Mouse (Mus musculus): ENCODE results near the gene Ammecr1. TPM values are rescaled to one million over a fixed set of nuclear protein-coding genes. Genes with fewer than 3 reads are reported as not detected.

The Ammecr1 gene
- polyA plus RNA-seq, 1 experiment from 2014 or later, result 14.6 TPM

DNA sequence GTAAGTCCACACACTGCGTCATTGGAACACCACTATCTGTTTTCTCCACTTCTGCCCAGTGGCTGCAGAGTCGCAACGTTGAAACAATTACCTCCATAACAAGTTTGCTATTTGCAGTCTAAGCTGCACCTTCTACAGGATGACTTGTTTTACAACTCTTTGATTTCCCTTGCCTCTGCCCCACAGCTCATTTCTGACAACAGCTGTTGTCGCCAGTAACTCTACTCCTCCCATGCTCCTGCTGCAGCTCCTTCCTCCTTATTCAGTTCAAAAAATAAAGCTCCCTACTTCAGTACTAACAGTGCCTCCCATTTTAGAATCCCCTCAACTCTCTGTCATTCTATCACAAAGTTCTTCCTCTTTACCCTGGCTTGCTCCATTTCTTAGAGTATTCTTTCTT lies 12.7 kb upstream of the Ammecr1 start:
- WGBS, result 43% methylated on average over 4 of the region's 4 CpGs

DNA sequence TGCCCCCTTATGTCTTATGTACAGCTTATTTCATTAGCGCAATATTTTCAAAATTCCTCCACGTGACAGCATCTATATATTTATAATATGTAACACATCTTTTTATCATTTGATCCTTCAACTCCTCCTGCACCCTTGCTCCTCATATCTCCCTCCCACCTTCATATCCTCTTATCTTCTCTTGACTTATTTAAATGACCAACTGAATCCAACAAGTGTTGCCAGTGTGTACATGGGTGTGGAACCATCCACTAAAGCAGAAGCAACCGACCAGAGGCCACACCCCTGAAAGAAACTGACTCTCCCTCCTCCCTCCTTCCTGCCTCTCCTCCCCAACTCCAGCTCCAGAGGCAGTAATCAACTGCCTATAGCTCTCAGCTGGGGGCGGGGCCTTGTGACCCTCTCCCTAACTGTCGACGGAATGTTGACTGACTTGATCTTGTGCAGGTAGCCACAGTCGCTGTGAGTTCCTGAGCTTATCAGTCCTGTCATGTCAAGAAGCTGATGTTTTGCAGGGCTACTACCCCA lies 6.0 kb upstream of the Ammecr1 start:
- 42% methylated on average over 7 of the region's 7 CpGs for WGBS
- H3K4me3 ChIP-seq, result no peak overlapping the region
- H3K9ac ChIP-seq, result no peak overlapping the region
- H3K36me3 ChIP-seq, result no peaks in the 10 kb centered on the region
- no peak overlapping the region for H3K27ac ChIP-seq
- H3K27me3 ChIP-seq, result peaks cover 23% of the 10 kb centered on the region; the same call in 1 of the 2 replicates
- no peak for ATAC-seq (ENCODE audit: low FRiP score, low read depth)
- H3K9me3 ChIP-seq, result no peaks in the 10 kb centered on the region
- H3K4me1 ChIP-seq, result no peaks in the 10 kb centered on the region
- no peak overlapping the region for H3K4me2 ChIP-seq (replicated peaks)

More for the DNA sequence above, 12.7 kb upstream of the Ammecr1 start:
- Histone ChIP-seq H3K36me3 (no peaks in the 10 kb centered on the region), H3K4me1 (no peaks in the 10 kb centered on the region), H3K27ac (no peak overlapping the region), H3K9ac (no peak overlapping the region), H3K4me2 (replicated peaks) (no peak overlapping the region), H3K4me3 (no peak overlapping the region), H3K9me3 (no peaks in the 10 kb centered on the region), H3K27me3 (peaks cover 26% of the 10 kb centered on the region)
- no peak for ATAC-seq (ENCODE audit: low FRiP score, low read depth)

DNA sequence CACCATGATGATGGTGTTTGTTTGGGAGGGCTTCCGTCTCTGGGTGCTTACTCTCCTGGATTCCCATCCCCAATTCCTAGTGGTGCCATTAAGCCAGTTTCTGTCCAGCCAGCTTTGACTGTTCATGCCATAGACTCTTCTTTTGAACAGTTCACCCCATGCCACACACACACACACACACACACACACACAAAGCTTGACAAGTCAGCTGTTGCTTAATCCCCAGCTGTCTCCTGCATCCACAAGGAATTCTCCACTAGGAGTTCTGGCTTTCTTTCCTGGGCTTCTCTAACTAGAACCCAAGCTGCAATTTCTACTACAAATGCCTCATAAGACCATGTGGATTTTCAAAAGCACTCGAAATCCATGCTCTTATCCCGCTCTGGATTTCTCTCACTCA lies 5.2 kb upstream of the Ammecr1 start:
- WGBS, result 86% methylated on average over 3 of the region's 3 CpGs
- H3K27ac ChIP-seq, result no peak overlapping the region
- no peak for ATAC-seq (ENCODE audit: low FRiP score, low read depth)
- H3K9ac ChIP-seq, result no peak overlapping the region
- H3K9me3 ChIP-seq, result no peaks in the 10 kb centered on the region
- no peaks in the 10 kb centered on the region for H3K36me3 ChIP-seq
- H3K4me1 ChIP-seq, result no peaks in the 10 kb centered on the region
- H3K4me3 ChIP-seq, result no peak overlapping the region
- H3K27me3 ChIP-seq, result peaks cover 27% of the 10 kb centered on the region; the same call in 1 of the 2 replicates
- no peak overlapping the region for H3K4me2 ChIP-seq (replicated peaks)

- H3K4me3 ChIP-seq, result peak overlapping the region; percentile 69
- peaks cover 48% of the 10 kb centered on the region for H3K27me3 ChIP-seq
- peak overlapping the region; percentile 81 for H3K9ac ChIP-seq
- H3K4me2 ChIP-seq (replicated peaks), result peak overlapping the region; percentile 52
- WGBS, result 41% methylated on average over 6 of the region's 7 CpGs
- no peaks in the 10 kb centered on the region for H3K36me3 ChIP-seq
- H3K4me1 ChIP-seq, result peaks cover 12% of the 10 kb centered on the region; the same call in 1 of the 2 replicates
- ATAC-seq (ENCODE audit: low FRiP score, low read depth), result no peak
- H3K9me3 ChIP-seq, result no peaks in the 10 kb centered on the region
- no peak overlapping the region for H3K27ac ChIP-seq
Measured at GRCm38 (mm10) chrX:142967067-142967466, 539 bp upstream of the Ammecr1 start.

GRCm38 (mm10) chrX:142965236-142966007 lies 1.1 kb downstream of the Ammecr1 start:
- 20% methylated on average over 23 of the region's 23 CpGs for WGBS
- no peak overlapping the region for H3K27ac ChIP-seq
- 0 out of 2 replicates have a peak, but pooled peaks have one; percentile 31 for ATAC-seq (ENCODE audit: low FRiP score, low read depth)

GRCm38 (mm10) chrX:142960434-142960833 lies 6.1 kb downstream of the Ammecr1 start:
- Histone ChIP-seq H3K4me3 (no peak overlapping the region), H3K4me1 (peaks cover 16% of the 10 kb centered on the region; the same call in 1 of the 2 replicates), H3K27ac (no peak overlapping the region), H3K9me3 (no peaks in the 10 kb centered on the region), H3K9ac (no peak overlapping the region), H3K27me3 (peaks cover 25% of the 10 kb centered on the region; the same call in 1 of the 2 replicates), H3K36me3 (no peaks in the 10 kb centered on the region), H3K4me2 (replicated peaks) (no peak overlapping the region)
- ATAC-seq (ENCODE audit: low FRiP score, low read depth), result no peak
- WGBS, result 81% methylated on average over 2 of the region's 2 CpGs

More at GRCm38 (mm10) chrX:142965236-142966007, 1.1 kb downstream of the Ammecr1 start:
- peaks cover 12% of the 10 kb centered on the region; the same call in 1 of the 2 replicates for H3K4me1 ChIP-seq
- peak overlapping the region; percentile 69 for H3K4me3 ChIP-seq
- peak overlapping the region; percentile 81 for H3K9ac ChIP-seq
- H3K27me3 ChIP-seq, result peaks cover 45% of the 10 kb centered on the region
- H3K9me3 ChIP-seq, result no peaks in the 10 kb centered on the region
- H3K36me3 ChIP-seq, result no peaks in the 10 kb centered on the region
- H3K4me2 ChIP-seq (replicated peaks), result peak overlapping the region; percentile 65

DNA sequence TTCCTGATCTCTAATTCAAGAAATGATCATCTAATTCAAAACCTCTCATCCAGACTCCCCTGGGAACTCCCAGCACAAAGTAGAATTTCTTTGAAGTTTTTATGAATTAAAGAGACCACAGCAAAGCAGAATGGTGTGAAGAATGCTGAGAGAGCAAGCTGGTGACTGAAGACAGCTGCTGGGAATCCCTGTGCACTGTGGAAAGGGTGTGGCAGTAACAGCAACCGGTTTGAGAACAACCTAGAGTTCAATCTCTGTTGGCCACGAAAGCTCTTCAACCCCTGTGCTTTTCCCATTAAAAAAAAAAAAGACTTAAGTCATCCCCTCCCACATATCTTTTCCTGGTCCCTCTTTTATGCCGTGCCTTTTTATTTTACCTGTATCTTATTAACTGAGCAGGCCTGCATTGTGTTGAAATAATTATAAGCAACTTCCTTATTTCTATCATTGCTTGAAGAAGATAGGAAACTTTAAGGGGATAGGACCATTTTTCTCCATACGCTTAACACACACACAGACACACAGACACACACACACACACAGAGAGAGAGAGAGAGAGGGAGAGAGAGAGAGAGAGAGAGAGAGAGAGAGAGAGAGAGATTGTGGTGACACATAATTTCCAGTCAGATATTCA lies 6.7 kb downstream of the Ammecr1 start:
- Histone ChIP-seq H3K4me3 (no peak overlapping the region), H3K4me1 (peaks cover 16% of the 10 kb centered on the region; the same call in 1 of the 2 replicates), H3K36me3 (no peaks in the 10 kb centered on the region), H3K27ac (no peak overlapping the region), H3K9ac (no peak overlapping the region), H3K9me3 (no peaks in the 10 kb centered on the region), H3K27me3 (peaks cover 21% of the 10 kb centered on the region; the same call in 1 of the 2 replicates), H3K4me2 (replicated peaks) (no peak overlapping the region)
- WGBS, result 72% methylated on average over 4 of the region's 4 CpGs
- ATAC-seq (ENCODE audit: low FRiP score, low read depth), result no peak

DNA sequence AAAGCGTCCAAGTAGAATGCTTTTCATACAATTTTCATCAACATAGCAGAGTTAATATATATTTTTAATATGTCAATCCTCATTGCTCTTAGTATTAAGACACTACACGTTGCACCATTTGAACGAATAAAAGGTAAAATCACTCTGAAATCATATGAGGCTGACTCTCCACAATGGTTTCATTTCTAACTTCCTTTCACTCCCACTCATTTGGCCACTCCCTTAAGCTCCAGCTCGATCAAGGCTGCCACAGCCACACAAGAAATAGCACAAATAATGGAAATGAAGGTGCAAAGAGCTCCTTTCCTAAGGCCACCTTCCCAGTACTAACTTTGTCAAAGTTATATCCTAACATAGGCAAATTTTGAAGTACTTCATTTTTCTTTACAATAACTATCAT lies 38.1 kb downstream of the Ammecr1 start:
- no peak overlapping the region for H3K27ac ChIP-seq
- no peak overlapping the region for H3K4me2 ChIP-seq (replicated peaks)
- WGBS, result 83% methylated on average over 4 of the region's 4 CpGs
- no peak overlapping the region for H3K9ac ChIP-seq
- no peaks in the 10 kb centered on the region for H3K27me3 ChIP-seq
- H3K36me3 ChIP-seq, result no peaks in the 10 kb centered on the region
- ATAC-seq (ENCODE audit: low FRiP score, low read depth), result no peak
- no peaks in the 10 kb centered on the region for H3K4me1 ChIP-seq
- H3K4me3 ChIP-seq, result no peak overlapping the region
- H3K9me3 ChIP-seq, result no peaks in the 10 kb centered on the region

GRCm38 (mm10) chrX:142917394-142917793 lies 49.1 kb downstream of the Ammecr1 start:
- Histone ChIP-seq H3K4me2 (replicated peaks) (no peak overlapping the region), H3K27ac (no peak overlapping the region), H3K36me3 (no peaks in the 10 kb centered on the region), H3K4me1 (no peaks in the 10 kb centered on the region), H3K9ac (no peak overlapping the region), H3K4me3 (no peak overlapping the region), H3K27me3 (no peaks in the 10 kb centered on the region), H3K9me3 (no peaks in the 10 kb centered on the region)
- 69% methylated on average over 3 of the region's 3 CpGs for WGBS
- no peak for ATAC-seq (ENCODE audit: low FRiP score, low read depth)

DNA sequence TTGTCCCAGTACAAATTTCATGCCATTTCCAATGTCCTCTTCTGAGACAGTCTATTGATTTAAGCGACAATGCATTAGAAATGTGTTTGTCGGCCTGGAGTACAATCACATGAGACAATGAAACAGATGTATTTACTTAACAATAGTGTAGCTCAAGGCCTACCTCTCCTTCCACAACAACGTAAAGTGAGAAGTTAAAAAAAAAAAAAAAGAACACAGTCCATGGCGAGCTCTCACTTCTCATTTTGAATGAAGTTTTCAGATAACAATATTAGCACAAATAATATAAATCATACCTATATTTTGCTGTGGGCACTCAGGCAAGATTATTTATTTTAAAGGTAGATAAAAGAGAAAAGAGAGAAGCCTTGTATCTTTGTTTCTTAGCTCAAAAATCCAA lies 49.8 kb downstream of the Ammecr1 start:
- Histone ChIP-seq H3K4me1 (no peaks in the 10 kb centered on the region), H3K9me3 (no peaks in the 10 kb centered on the region), H3K4me3 (no peak overlapping the region), H3K27ac (no peak overlapping the region), H3K36me3 (no peaks in the 10 kb centered on the region), H3K4me2 (replicated peaks) (no peak overlapping the region), H3K9ac (no peak overlapping the region), H3K27me3 (no peaks in the 10 kb centered on the region)
- ATAC-seq (ENCODE audit: low FRiP score, low read depth), result no peak
- WGBS, result 74% methylated on average over 4 of the region's 4 CpGs

DNA sequence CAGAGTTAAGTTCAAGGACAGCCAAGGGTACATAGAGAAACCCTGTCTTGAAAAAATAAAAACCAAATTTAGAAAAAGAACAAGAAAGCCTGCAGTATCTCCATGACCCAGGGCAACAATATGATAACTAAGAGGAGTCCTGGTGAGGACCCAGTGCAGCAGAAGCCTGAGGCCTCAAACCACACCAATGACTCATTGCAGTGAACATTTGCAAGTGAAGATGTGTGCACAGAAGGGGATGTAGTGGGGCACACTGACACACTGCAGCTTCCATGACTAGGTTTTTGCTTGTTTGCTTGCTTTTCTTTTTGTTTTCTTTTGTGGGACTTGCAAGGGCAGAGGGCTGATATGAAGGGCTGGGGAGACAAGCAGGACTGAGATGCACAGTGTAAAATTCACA lies 52.3 kb downstream of the Ammecr1 start:
- Histone ChIP-seq H3K4me3 (no peak overlapping the region), H3K4me2 (replicated peaks) (no peak overlapping the region), H3K4me1 (no peaks in the 10 kb centered on the region), H3K27ac (no peak overlapping the region), H3K36me3 (no peaks in the 10 kb centered on the region), H3K27me3 (no peaks in the 10 kb centered on the region; the same call in 1 of the 2 replicates), H3K9me3 (no peaks in the 10 kb centered on the region), H3K9ac (no peak overlapping the region)
- no peak for ATAC-seq (ENCODE audit: low FRiP score, low read depth)

DNA sequence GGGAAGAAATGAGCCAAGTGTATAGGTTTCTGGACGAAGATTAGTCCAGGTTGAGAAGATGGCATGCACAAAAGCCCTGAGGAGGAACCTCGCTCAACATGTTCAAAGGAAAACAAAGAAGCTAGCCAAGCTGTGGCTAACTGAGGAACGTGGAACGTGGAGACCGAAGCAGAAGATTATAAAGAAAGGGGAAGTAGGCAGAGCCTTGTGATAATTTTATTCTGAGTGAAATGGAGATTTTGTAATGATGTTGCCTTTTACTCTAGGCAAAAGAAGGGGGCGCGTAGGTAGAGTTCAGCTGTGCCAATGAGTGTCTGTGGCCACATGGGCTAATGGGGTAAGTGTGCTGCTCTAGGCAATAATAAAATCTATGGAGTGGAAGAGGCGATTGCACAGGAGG lies 62.7 kb downstream of the Ammecr1 start:
- Histone ChIP-seq H3K9me3 (no peaks in the 10 kb centered on the region), H3K36me3 (no peaks in the 10 kb centered on the region), H3K27ac (no peak overlapping the region), H3K27me3 (peaks cover 42% of the 10 kb centered on the region), H3K4me3 (no peak overlapping the region), H3K9ac (no peak overlapping the region), H3K4me2 (replicated peaks) (no peak overlapping the region), H3K4me1 (no peaks in the 10 kb centered on the region)
- WGBS, result 80% methylated on average over 8 of the region's 8 CpGs
- ATAC-seq (ENCODE audit: low FRiP score, low read depth), result no peak
